Mouse (Mus musculus) liver, postnatal 0 days (tissue): ENCODE results near the gene Dda1.

Source experiments
- CTCF ChIP-seq: sonication (generic); IDR thresholded peaks from 2 replicates; pipeline ENCODE4 v1.5.1; 2016; ENCODE audit warnings: antibody characterized with exemption, low read depth
- EP300 ChIP-seq: IDR thresholded peaks from 2 replicates; pipeline ENCODE4 v1.6.1; 2016; ENCODE audit warnings: antibody characterized with exemption, low read depth, mild to moderate bottlenecking

DNA sequence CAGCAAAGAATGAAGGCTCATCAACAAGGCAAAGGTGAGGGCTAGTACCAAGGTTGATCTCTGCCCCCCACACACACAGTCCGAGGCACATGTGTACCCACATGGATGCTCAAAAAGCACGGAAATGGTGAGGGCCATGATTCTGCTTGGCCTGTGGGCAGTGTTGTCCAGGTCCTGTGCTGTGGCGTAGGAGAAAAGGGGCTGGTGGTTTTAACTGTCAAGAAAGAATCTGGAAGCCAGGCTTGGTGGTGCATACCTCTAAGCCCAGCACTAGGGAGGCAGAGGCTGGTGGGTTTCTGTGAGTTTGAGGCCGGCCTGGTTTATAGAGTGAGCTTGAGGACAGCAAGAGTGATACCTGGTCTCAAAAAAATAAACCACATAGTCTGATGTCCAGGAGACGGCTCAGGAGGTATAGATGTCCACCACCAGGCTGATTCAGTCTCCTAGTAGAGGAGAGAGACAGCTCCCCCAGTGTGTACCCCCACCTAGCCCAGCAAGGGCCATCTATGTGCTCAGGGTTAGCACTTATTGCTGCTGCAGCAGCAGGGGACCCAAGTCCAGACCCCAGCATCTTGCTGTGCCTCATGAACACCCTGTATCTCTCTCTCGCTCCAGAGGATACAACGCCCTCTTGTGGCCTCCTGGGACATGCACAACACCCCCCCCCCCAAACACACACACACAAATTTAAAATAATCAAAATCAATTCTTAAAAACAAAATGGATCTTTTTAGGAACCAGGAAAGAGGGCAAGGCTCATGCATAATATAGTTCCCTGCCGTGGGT is 3.8 kb downstream of the Dda1 start:
- TF ChIP-seq CTCF = peak; percentile 39
- TF ChIP-seq EP300 = no peak
